Comparison of ENCODE assay signal across 15 mouse cellular contexts in the genomic region with DNA sequence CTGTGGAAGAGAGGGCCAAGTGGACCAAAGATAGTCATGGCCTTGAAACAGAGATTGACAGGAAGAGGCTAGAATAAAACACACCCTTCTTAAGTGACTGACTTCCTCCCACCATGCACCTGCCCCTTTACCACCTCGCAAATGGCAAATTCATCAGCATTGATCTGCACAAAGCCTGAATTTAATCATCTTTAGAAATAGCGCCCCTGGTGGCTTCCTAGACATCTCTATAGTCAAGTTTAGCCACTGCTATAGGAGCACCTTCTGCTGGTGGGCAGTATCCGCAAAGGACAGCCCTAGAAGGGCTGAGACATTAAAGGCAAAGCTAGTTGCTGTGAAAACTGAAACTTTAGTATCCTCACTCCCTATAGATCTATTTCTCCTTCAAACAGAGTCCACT.
A peak's percentile ranks its signal among the peaks of the same experiment; 100 is the strongest.
DNase-seq lines count a peak whose midpoint lies in the region; ATAC-seq and TF ChIP-seq lines count a peak whose summit lies in the region.
"Had no signal": no experiment of that assay in that cellular context is flagged by ENCODE, and none has a peak within 500 bp of the region (broad histone marks: within the 10 kb centered on the region; RNA-seq: fewer than 3 reads in every experiment).

No protein-coding gene starts in this region.

- H3K4me2 ChIP-seq in embryonic facial prominence, embryonic 11.5 days (ENCODE audit: low read depth, low read length), result no peak overlapping the region
- H3K4me2 ChIP-seq: forebrain, embryonic 15.5 days; liver, embryonic 15.5 days had no signal

- no peaks in the 10 kb centered on the region for H3K4me1 ChIP-seq in embryonic facial prominence, embryonic 11.5 days (ENCODE audit: control insufficient read depth, insufficient read depth, low read length)
- no peaks in the 10 kb centered on the region for H3K4me1 ChIP-seq in embryonic facial prominence, embryonic 10.5 days
- H3K4me1 ChIP-seq: forebrain, embryonic 15.5 days; liver, embryonic 15.5 days; megakaryocyte, embryonic 14.5 days had no signal

- no peak for ATAC-seq in embryonic facial prominence, embryonic 11.5 days (replicated peaks; ENCODE audit: insufficient number of reproducible peaks, low FRiP score, low TSS enrichment, low read depth)
- no peak for ATAC-seq in Patski
- ATAC-seq: forebrain, embryonic 15.5 days; inflammation-experienced regulatory T-cells, adult 6 months had no signal

- peak; percentile 36 for TF ChIP-seq CTCF in left cerebral cortex, adult 2 months (IDR thresholded peaks at IDR 0.05)
- TF ChIP-seq CTCF in Patski (IDR thresholded peaks at IDR 0.05), result peak; percentile 26

- CTCF ChIA-PET in Patski (lab: Charles Lee), result no interaction called here

- intact Hi-C loops in left cerebral cortex, adult 2 months (cut with DNase I), result loop anchor here (10.0 kb wide), 2 partner anchors 350 to 1510 kb away; no protein-coding TSS in a partner anchor

- 52% methylated on average over 3 of the region's 3 CpGs for WGBS in embryonic facial prominence, embryonic 11.5 days
- WGBS in embryonic facial prominence, embryonic 10.5 days, result 53% methylated on average over 3 of the region's 3 CpGs

- H3K27me3 ChIP-seq in embryonic facial prominence, embryonic 11.5 days (ENCODE audit: control insufficient read depth, insufficient read depth, low read length), result no peaks in the 10 kb centered on the region
- H3K27me3 ChIP-seq in embryonic facial prominence, embryonic 10.5 days (replicated peaks; ENCODE audit: low read depth, poor library complexity, severe bottlenecking), result no peaks in the 10 kb centered on the region
- no peaks in the 10 kb centered on the region for H3K27me3 ChIP-seq in Patski
- H3K27me3 ChIP-seq: forebrain, embryonic 15.5 days; liver, embryonic 15.5 days; megakaryocyte, embryonic 14.5 days had no signal

- no peaks in the 10 kb centered on the region for H3K36me3 ChIP-seq in embryonic facial prominence, embryonic 11.5 days (replicated peaks; ENCODE audit: control insufficient read depth, insufficient read depth, low read depth, low read length)
- no peaks in the 10 kb centered on the region for H3K36me3 ChIP-seq in embryonic facial prominence, embryonic 10.5 days (replicated peaks)
- H3K36me3 ChIP-seq: forebrain, embryonic 15.5 days; liver, embryonic 15.5 days had no signal

- no peaks in the 10 kb centered on the region for H3K9me3 ChIP-seq in embryonic facial prominence, embryonic 11.5 days (replicated peaks; ENCODE audit: control insufficient read depth, low read length)
- H3K9me3 ChIP-seq in embryonic facial prominence, embryonic 10.5 days, result no peaks in the 10 kb centered on the region
- H3K9me3 ChIP-seq: forebrain, embryonic 15.5 days; liver, embryonic 15.5 days had no signal

- no peak overlapping the region for H3K9ac ChIP-seq in embryonic facial prominence, embryonic 11.5 days (replicated peaks; ENCODE audit: low read length)
- H3K9ac ChIP-seq: forebrain, embryonic 15.5 days; liver, embryonic 15.5 days had no signal

- in situ Hi-C loops in Patski (cut with MboI; ENCODE audit: low pct_unique_long_range_greater_than_20kb), result loop anchor here (10.0 to 25.0 kb wide), 4 partner anchors 178 to 1050 kb away; no protein-coding TSS in a partner anchor

- no peak overlapping the region for H3K27ac ChIP-seq in embryonic facial prominence, embryonic 11.5 days (replicated peaks; ENCODE audit: low read depth, low read length)
- no peak overlapping the region for H3K27ac ChIP-seq in embryonic facial prominence, embryonic 10.5 days (replicated peaks)
- H3K27ac ChIP-seq in left cerebral cortex, adult 2 months, result no peak overlapping the region
- H3K27ac ChIP-seq: forebrain, embryonic 15.5 days; liver, embryonic 15.5 days had no signal

- peak; percentile 22 for DNase-seq in embryonic facial prominence, embryonic 11.5 days (ENCODE audit: low spot score)
- DNase-seq in embryonic facial prominence, embryonic 10.5 days (ENCODE audit: low spot score), result no peak
- DNase-seq in left cerebral cortex, adult 2 months (ENCODE audit: extremely low spot score in 1 of 2, low spot score in 2 of 2), result no peak
- no peak for DNase-seq in left cerebral cortex, adult 8-10 months (ENCODE audit: low spot score in 2 of 2)
- DNase-seq in 3T3-L1 (ENCODE audit: low read depth, low spot score) (peak; percentile 6), Patski (ENCODE audit: low read depth, low spot score) (no peak)
- no peak for DNase-seq in thymus, postnatal 0 days (ENCODE audit: low spot score)
- DNase-seq in heart, postnatal 4 days, result no peak
- DNase-seq: cerebellum, adult 8-10 months; gastrocnemius, postnatal 25 days; spleen, adult 18-20 months had no signal

- POLR2A ChIA-PET in Patski (lab: Charles Lee), result no interaction called here

- H3K4me3 ChIP-seq in embryonic facial prominence, embryonic 11.5 days (ENCODE audit: low read depth, low read length), result no peak overlapping the region
- no peak overlapping the region for H3K4me3 ChIP-seq in embryonic facial prominence, embryonic 10.5 days
- H3K4me3 ChIP-seq in left cerebral cortex, adult 2 months, result no peak overlapping the region
- H3K4me3 ChIP-seq: forebrain, embryonic 15.5 days; liver, embryonic 15.5 days; megakaryocyte, embryonic 14.5 days had no signal

Comparison
In these comparisons a context has a peak if more than half of its experiments do, and no peak if none do; other contexts are left out.
1. DNase-seq: peak in embryonic facial prominence, embryonic 11.5 days (single experiment) and 3T3-L1 (single experiment); none in embryonic facial prominence, embryonic 10.5 days (single experiment), left cerebral cortex, adult 2 months (0 of 2), left cerebral cortex, adult 8-10 months (0 of 2), Patski (single experiment), thymus, postnatal 0 days (single experiment) and heart, postnatal 4 days (single experiment).